Mouse (Mus musculus) spleen, adult 2 months (tissue): ENCODE measurements around the gene Zc3hav1.
"Not testable (repeated sequence)": the region's sequence is repeated elsewhere in the genome, so short reads cannot be mapped to it uniquely, and the experiment has no call there.

Experiments
- CTCF ChIP-seq: fragments of 200-500 bp; IDR thresholded peaks from 2 replicates; pipeline ENCODE4 v1.5.1; 2011; ENCODE audit warnings: mild to moderate bottlenecking, inconsistent platforms; ENCODE audit not compliant: insufficient read depth, insufficient read length, insufficient replicate concordance; ENCODE audit errors: extremely low read depth
- POLR2A ChIP-seq: fragments of 200-500 bp; IDR thresholded peaks from 2 replicates; pipeline ENCODE4 v1.6.1; 2011; ENCODE audit warnings: low read depth, low read length, inconsistent platforms

DNA sequence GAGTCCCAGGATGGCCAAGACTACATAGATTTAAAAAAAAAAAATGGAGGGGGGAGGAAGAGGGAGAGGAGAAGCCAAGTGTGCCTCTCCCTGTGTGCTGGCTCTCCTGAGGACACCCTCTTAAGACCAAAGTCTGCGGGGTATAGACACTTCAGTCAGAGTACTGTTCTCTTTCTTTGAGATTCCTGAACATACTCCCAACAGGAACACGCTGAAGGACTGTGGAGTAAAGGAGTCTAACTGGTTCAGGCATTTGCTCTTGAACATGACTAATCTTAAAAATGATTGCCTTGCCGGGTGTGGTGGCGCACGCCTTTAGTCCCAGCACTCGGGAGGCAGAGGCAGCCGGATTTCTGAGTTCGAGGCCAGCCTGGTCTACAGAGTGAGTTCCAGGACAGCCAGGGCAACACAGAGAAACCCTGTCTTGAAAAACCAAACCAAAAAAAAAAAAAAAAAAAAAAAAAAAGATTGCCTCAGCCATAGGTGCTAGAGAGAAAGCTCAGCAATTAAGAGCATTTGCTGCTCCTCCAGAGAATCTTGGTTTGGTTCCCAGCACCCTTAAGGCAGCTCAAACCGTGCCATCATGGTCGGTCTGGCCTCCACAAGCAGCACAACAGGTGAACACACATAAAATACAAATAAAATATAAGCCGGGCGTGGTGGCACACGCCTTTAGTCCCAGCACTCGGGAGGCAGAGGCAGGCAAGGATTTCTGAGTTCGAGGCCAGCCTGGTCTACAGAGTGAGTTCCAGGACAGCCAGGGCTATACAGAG is 2.4 kb upstream of the Zc3hav1 start:
- TF ChIP-seq POLR2A, CTCF: not testable (repeated sequence)
